Mouse (Mus musculus): ENCODE results near the gene Mta3. TPM values are rescaled to one million over a fixed set of nuclear protein-coding genes. Genes with fewer than 3 reads are reported as not detected.

The Mta3 gene
- polyA plus RNA-seq, 1 experiment from 2014 or later, result 43.8 TPM

GRCm38 (mm10) chr17:83845538-83845937 lies 139.6 kb downstream of the Mta3 start:
- Histone ChIP-seq H3K9me3 (no peaks in the 10 kb centered on the region), H3K36me3 (no peaks in the 10 kb centered on the region), H3K4me1 (no peaks in the 10 kb centered on the region), H3K9ac (no peak overlapping the region), H3K4me2 (no peak overlapping the region), H3K27ac (no peak overlapping the region), H3K27me3 (replicated peaks) (no peaks in the 10 kb centered on the region), H3K4me3 (replicated peaks) (no peak overlapping the region)
- no peak for ATAC-seq (ENCODE audit: insufficient read depth, low FRiP score, low read depth)
- 75% methylated on average over 8 of the region's 8 CpGs for WGBS

- 76% methylated on average over 21 of the region's 21 CpGs for WGBS
- Histone ChIP-seq H3K9ac (no peak overlapping the region), H3K4me3 (replicated peaks) (no peak overlapping the region), H3K4me2 (no peak overlapping the region), H3K36me3 (no peaks in the 10 kb centered on the region), H3K4me1 (no peaks in the 10 kb centered on the region), H3K27ac (no peak overlapping the region), H3K9me3 (no peaks in the 10 kb centered on the region), H3K27me3 (replicated peaks) (no peaks in the 10 kb centered on the region)
- no peak for ATAC-seq (ENCODE audit: insufficient read depth, low FRiP score, low read depth)
These were observed 140.5 kb downstream of the Mta3 start for GRCm38 (mm10) chr17:83846301-83847021.

DNA sequence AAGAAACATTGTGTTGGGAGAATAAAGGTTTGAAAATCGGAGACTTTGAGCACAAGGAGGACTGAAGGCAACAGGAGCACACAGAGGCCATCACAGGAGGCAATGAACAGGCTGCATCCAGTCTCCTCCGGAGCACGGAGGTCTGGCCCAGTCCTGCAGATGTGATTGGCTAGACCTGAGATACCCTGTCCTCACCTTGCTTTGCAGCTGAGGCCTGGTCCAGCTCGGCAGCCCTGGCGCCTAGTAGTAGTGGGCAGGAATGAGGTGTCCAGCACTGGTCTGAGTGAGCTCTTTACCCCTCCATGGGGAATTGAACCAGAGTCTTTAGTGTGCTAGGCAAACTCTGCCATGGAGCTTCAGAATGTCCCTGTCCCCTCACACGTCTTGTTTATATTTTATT lies 141.1 kb downstream of the Mta3 start:
- H3K27me3 ChIP-seq (replicated peaks), result no peaks in the 10 kb centered on the region
- no peaks in the 10 kb centered on the region for H3K4me1 ChIP-seq
- no peak overlapping the region for H3K9ac ChIP-seq
- no peak for ATAC-seq (ENCODE audit: insufficient read depth, low FRiP score, low read depth)
- no peaks in the 10 kb centered on the region for H3K36me3 ChIP-seq
- 78% methylated on average over 6 of the region's 6 CpGs for WGBS
- H3K4me2 ChIP-seq, result no peak overlapping the region
- H3K27ac ChIP-seq, result no peak overlapping the region
- no peak overlapping the region for H3K4me3 ChIP-seq (replicated peaks)
- H3K9me3 ChIP-seq, result no peaks in the 10 kb centered on the region

GRCm38 (mm10) chr17:83847815-83848214 lies 141.9 kb downstream of the Mta3 start, which contains the start of gene Haao:
Gene Haao (minus strand): TSS chr17:83847963.
- no peak for ATAC-seq (ENCODE audit: insufficient read depth, low FRiP score, low read depth)
- WGBS, result 76% methylated on average over 3 of the region's 3 CpGs
- H3K4me1 ChIP-seq, result no peaks in the 10 kb centered on the region
- no peak within 1 kb of the TSS for H3K9ac ChIP-seq
- no peaks in the 10 kb centered on the region for H3K27me3 ChIP-seq (replicated peaks)
- H3K36me3 ChIP-seq, result no peaks in the 10 kb centered on the region
- H3K4me3 ChIP-seq (replicated peaks), result no peak within 1 kb of the TSS
- no peaks in the 10 kb centered on the region for H3K9me3 ChIP-seq
- H3K4me2 ChIP-seq, result no peak within 1 kb of the TSS
- H3K27ac ChIP-seq, result no peak within 1 kb of the TSS

DNA sequence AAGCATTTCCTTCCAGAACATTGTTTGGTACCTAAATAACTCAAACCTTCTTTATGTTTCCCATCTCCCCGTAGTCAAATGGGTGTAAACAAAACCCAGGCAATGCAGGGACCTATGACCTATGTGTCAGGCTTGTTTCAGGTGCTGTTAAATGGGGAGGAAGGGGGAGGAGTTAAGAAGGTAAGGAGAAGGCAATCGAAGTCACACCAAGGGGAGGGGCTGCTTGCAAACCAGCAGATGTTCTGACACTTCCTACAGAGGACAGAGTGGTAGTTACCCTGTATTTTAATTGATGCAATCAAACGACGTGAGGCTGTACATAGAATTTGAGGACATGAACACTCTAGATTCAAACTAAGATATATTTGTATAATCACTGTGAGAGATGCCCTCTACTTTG lies 142.5 kb downstream of the Mta3 start:
- ATAC-seq (ENCODE audit: insufficient read depth, low FRiP score, low read depth), result no peak

GRCm38 (mm10) chr17:83849081-83849675 lies 143.2 kb downstream of the Mta3 start:
- Histone ChIP-seq H3K4me3 (replicated peaks) (no peak overlapping the region), H3K9ac (no peak overlapping the region), H3K4me1 (no peaks in the 10 kb centered on the region), H3K9me3 (no peaks in the 10 kb centered on the region), H3K27me3 (replicated peaks) (no peaks in the 10 kb centered on the region), H3K4me2 (no peak overlapping the region), H3K36me3 (no peaks in the 10 kb centered on the region), H3K27ac (no peak overlapping the region)
- 67% methylated on average over 12 of the region's 12 CpGs for WGBS
- no peak for ATAC-seq (ENCODE audit: insufficient read depth, low FRiP score, low read depth)

More for the DNA sequence above, 142.5 kb downstream of the Mta3 start:
- H3K4me1 ChIP-seq, result no peaks in the 10 kb centered on the region
- H3K9ac ChIP-seq, result no peak overlapping the region
- H3K27ac ChIP-seq, result no peak overlapping the region
- no peaks in the 10 kb centered on the region for H3K27me3 ChIP-seq (replicated peaks)
- no peaks in the 10 kb centered on the region for H3K9me3 ChIP-seq
- H3K4me3 ChIP-seq (replicated peaks), result no peak overlapping the region
- no peaks in the 10 kb centered on the region for H3K36me3 ChIP-seq
- WGBS, result 31% methylated on average over 4 of the region's 4 CpGs
- no peak overlapping the region for H3K4me2 ChIP-seq

DNA sequence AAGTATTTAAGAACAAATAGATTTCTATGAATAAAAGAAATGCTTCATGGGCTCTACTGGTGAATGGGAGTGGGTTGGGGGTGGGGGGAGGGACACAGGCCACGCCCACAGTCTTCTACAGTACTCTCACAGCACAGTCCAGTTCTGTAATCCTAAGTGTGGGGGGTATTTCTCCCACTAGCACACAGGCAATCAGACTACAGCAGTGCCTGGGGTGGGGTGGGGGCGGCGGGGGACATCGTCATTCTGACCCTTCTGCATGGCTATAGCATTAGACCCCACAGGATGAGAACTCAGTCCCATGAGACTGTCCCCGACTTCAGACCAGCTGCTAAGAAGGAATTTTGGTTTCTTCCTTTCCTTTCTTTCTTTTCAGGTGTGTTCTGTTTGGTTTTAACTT lies 143.8 kb downstream of the Mta3 start:
- WGBS, result 78% methylated on average over 5 of the region's 5 CpGs
- Histone ChIP-seq H3K9ac (no peak overlapping the region), H3K9me3 (no peaks in the 10 kb centered on the region), H3K4me3 (replicated peaks) (no peak overlapping the region), H3K4me1 (no peaks in the 10 kb centered on the region), H3K27me3 (replicated peaks) (no peaks in the 10 kb centered on the region), H3K27ac (no peak overlapping the region), H3K4me2 (no peak overlapping the region), H3K36me3 (no peaks in the 10 kb centered on the region)
- ATAC-seq (ENCODE audit: insufficient read depth, low FRiP score, low read depth), result no peak

DNA sequence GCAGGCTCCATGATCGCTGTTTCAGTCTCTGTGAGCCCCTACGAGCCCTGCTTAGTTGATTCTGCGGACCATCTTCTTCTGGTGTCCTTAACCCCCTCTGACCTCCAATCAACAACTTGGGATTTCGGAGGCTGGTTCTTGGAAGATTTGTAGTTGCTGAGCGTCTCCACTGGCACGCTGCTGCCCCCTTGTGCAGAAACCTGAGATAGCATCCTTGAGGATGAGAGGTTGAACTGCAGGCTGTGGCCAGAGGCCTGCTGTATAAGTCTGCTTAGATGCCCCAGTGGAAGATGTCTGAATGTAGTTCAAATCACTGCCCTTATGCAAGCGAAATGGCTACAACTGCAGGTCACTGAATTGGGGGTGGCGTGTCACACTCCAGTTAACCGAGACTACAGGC lies 144.5 kb downstream of the Mta3 start:
- Histone ChIP-seq H3K4me1 (no peaks in the 10 kb centered on the region), H3K27ac (no peak overlapping the region), H3K9me3 (no peaks in the 10 kb centered on the region), H3K4me2 (0 out of 2 replicates have a peak overlapping the region, but pooled peaks have one; percentile 23), H3K36me3 (no peaks in the 10 kb centered on the region), H3K27me3 (replicated peaks) (no peaks in the 10 kb centered on the region), H3K9ac (no peak overlapping the region), H3K4me3 (replicated peaks) (no peak overlapping the region; the same call in 1 of the 2 replicates)
- no peak for ATAC-seq (ENCODE audit: insufficient read depth, low FRiP score, low read depth)
- 16% methylated on average over 9 of the region's 9 CpGs for WGBS

- no peak for ATAC-seq (ENCODE audit: insufficient read depth, low FRiP score, low read depth)
- Histone ChIP-seq H3K36me3 (no peaks in the 10 kb centered on the region), H3K4me3 (replicated peaks) (no peak overlapping the region), H3K27ac (no peak overlapping the region), H3K4me1 (no peaks in the 10 kb centered on the region), H3K4me2 (no peak overlapping the region), H3K9me3 (no peaks in the 10 kb centered on the region), H3K9ac (no peak overlapping the region), H3K27me3 (replicated peaks) (no peaks in the 10 kb centered on the region)
- 76% methylated on average over 5 of the region's 5 CpGs for WGBS
These were observed 144.9 kb downstream of the Mta3 start for GRCm38 (mm10) chr17:83850864-83851263.

- 0 out of 2 replicates have a peak overlapping the region, but pooled peaks have one; percentile 6 for H3K4me3 ChIP-seq (replicated peaks)
- WGBS, result 44% methylated on average over 3 of the region's 3 CpGs
- H3K36me3 ChIP-seq, result no peaks in the 10 kb centered on the region
- H3K4me2 ChIP-seq, result peak overlapping the region; percentile 28; the same call in 1 of the 2 replicates
- no peaks in the 10 kb centered on the region for H3K27me3 ChIP-seq (replicated peaks)
- no peaks in the 10 kb centered on the region for H3K9me3 ChIP-seq
- H3K4me1 ChIP-seq, result no peaks in the 10 kb centered on the region
- ATAC-seq (ENCODE audit: insufficient read depth, low FRiP score, low read depth), result no peak
- H3K9ac ChIP-seq, result no peak overlapping the region
- no peak overlapping the region for H3K27ac ChIP-seq
These were observed 147.9 kb downstream of the Mta3 start for GRCm38 (mm10) chr17:83853831-83854230.

GRCm38 (mm10) chr17:83854284-83854918 lies 148.4 kb downstream of the Mta3 start:
- 0 out of 2 replicates have a peak overlapping the region, but pooled peaks have one; percentile 6 for H3K4me3 ChIP-seq (replicated peaks)

DNA sequence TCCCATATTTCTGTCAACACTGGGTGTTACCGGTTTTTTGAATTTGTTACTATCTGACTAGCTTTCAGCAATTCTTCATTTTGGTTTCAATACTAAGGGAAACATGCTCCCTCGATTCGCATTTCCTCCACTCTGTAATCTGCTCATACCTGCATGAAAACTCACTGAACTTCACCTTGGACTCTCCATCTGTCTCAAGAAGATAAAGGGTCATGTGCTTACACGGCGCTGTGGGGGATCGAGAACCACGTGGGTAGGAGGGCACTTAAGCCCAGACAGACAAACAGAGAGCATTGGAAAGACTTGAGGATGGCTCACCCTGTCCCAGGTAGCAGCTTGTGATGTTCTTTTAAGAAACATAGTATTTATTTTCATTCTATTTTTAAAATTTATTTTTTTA lies 152.4 kb downstream of the Mta3 start:
- 83% methylated on average over 7 of the region's 7 CpGs for WGBS

More at GRCm38 (mm10) chr17:83854284-83854918, 148.4 kb downstream of the Mta3 start:
- H3K4me2 ChIP-seq, result peak overlapping the region; percentile 28; the same call in 1 of the 2 replicates
- WGBS, result 44% methylated on average over 12 of the region's 12 CpGs
- H3K27me3 ChIP-seq (replicated peaks), result no peaks in the 10 kb centered on the region
- H3K9me3 ChIP-seq, result no peaks in the 10 kb centered on the region
- H3K4me1 ChIP-seq, result no peaks in the 10 kb centered on the region
- ATAC-seq (ENCODE audit: insufficient read depth, low FRiP score, low read depth), result peak; percentile 74
- H3K27ac ChIP-seq, result no peak overlapping the region
- H3K9ac ChIP-seq, result no peak overlapping the region
- no peaks in the 10 kb centered on the region for H3K36me3 ChIP-seq

More for the DNA sequence above, 152.4 kb downstream of the Mta3 start:
- Histone ChIP-seq H3K27ac (no peak overlapping the region), H3K9ac (no peak overlapping the region), H3K4me1 (0 out of 2 replicates have a peak, but pooled peaks cover 6% of the 10 kb centered on the region), H3K4me3 (replicated peaks) (no peak overlapping the region), H3K36me3 (no peaks in the 10 kb centered on the region), H3K9me3 (no peaks in the 10 kb centered on the region), H3K27me3 (replicated peaks) (no peaks in the 10 kb centered on the region), H3K4me2 (no peak overlapping the region)
- no peak for ATAC-seq (ENCODE audit: insufficient read depth, low FRiP score, low read depth)

All from stomach, embryonic 15.5 days (tissue).